Mouse (Mus musculus) C2C12 (cell line): ENCODE results near the gene Crls1.

Experiments
- CTCF ChIP-seq: IDR thresholded peaks from one replicate; pipeline ENCODE4 v1.5.1; 2011; ENCODE audit not compliant: control insufficient read depth, insufficient read depth, insufficient read length
- MAX ChIP-seq: IDR thresholded peaks from one replicate; pipeline ENCODE4 v1.6.1; 2011; ENCODE audit warnings: mild to moderate bottlenecking, control low read depth

DNA sequence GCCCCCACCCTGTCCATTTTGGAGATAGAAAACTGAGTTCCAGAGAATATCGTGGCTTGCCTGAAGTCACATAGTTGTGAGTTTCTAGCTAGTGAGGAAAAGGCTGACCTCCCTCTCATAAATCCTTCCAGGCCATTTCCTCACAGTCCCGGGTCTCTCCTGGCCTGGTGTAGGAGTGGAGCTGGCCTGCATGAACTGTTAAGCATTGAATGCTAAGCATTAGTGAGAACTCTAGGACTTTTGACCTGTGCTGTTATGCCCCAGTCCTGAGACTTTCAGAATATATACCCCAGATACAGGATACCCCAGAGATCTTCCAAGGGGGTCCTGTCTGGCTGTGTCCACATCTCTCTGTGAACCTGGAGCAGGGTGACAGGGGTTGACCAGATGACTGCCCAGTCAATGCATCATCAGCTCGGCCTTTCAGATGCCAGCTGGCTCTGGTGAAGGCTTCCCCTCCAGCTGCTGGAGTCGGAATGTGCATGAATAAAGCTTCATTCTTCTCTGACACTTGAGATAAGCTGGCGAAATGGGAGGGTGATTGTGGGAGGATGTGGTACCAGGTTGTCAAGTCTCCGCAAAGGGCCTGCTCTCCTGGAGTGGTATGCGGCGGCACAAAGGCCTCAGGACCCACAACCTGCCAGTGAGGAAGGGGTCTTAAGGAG is 38.0 kb downstream of the Crls1 start:
- TF ChIP-seq CTCF (no peak), MAX (no peak)
